Mouse (Mus musculus): Measurements from ENCODE around the gene Jkamp.

- TF ChIP-seq CTCF (IDR thresholded peaks at IDR 0.05; ENCODE audit: borderline replicate concordance, control insufficient read depth, extremely low read depth, insufficient read depth, low read length, poor library complexity) = no peak
- no peak for TF ChIP-seq POLR2A (IDR thresholded peaks at IDR 0.05; ENCODE audit: control insufficient read depth, extremely low read depth, insufficient read depth, low read length, poor library complexity)
Observed at GRCm38 (mm10) chr12:72083265-72083664, 2.1 kb upstream of the Jkamp start.

Data from thymus, adult 2 months (tissue).